Mouse (Mus musculus) cortical plate, adult 2 months (tissue): ENCODE measurements around the gene Dhx33. TPM values are rescaled to one million over a fixed set of nuclear protein-coding genes. Genes with fewer than 3 reads are reported as not detected.

Experiments used
- H3K27ac ChIP-seq: fragments of 200-500 bp; 2 replicates; pipeline ENCODE4 v1.5.1; 2012; ENCODE audit warnings: low read length, control low read depth, inconsistent platforms; ENCODE audit not compliant: insufficient read depth
- H3K4me1 ChIP-seq: fragments of 200-500 bp; 2 replicates; pipeline ENCODE4 v1.6.1; 2011; ENCODE audit warnings: low read length; ENCODE audit not compliant: control insufficient read depth, insufficient read depth
- H3K4me3 ChIP-seq: fragments of 200-500 bp; 2 replicates; pipeline ENCODE4 v1.5.1; 2011; ENCODE audit warnings: mild to moderate bottlenecking, low read length, control low read depth; ENCODE audit not compliant: insufficient read depth
- CTCF ChIP-seq: fragments of 200-500 bp; IDR thresholded peaks from 2 replicates; pipeline ENCODE4 v1.5.1; 2011; ENCODE audit warnings: mild to moderate bottlenecking, control low read depth, low read length; ENCODE audit not compliant: insufficient read depth; ENCODE audit errors: extremely low read depth
- POLR2A ChIP-seq: fragments of 200-500 bp; IDR thresholded peaks from 2 replicates; pipeline ENCODE4 v1.6.1; 2011; ENCODE audit warnings: mild to moderate bottlenecking, low read length, control low read depth; ENCODE audit not compliant: insufficient read depth; ENCODE audit errors: extremely low read depth
- polyA plus RNA-seq: library from polyadenylated mRNA; depleted of rRNA; stranded (reverse); fragments of >200 nt; gene quantifications from 2 replicates; pipeline ENCODE4 v1.2.3, GENCODE M21; 2012

Dhx33 gene
- polyA plus RNA-seq, 1 experiment, result 24.8 TPM

DNA sequence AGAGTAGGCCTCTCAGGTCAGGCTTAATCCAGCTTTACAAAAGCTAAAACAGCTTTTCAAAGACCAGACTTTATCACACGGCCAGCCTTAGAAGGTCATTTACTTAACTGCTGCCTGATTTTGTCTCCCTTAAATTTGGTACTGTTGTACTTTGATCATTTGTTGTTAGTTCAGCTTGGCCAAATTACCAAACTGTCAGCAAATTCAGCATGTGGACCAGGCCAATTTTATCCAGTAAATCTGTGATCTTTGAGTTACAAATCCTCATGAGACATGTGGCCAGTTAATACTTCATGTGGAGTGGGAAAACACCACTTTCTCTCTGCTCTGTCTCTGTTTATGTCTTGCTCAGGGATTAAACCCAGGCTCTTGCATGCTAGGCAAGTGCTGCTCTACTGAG, 31.7 kb downstream of the Dhx33 start:
- no peak overlapping the region for H3K4me3 ChIP-seq
- TF ChIP-seq POLR2A, result no peak
- TF ChIP-seq CTCF, result no peak
- peaks cover 3% of the 10 kb centered on the region for H3K4me1 ChIP-seq
- H3K27ac ChIP-seq, result no peak overlapping the region

DNA sequence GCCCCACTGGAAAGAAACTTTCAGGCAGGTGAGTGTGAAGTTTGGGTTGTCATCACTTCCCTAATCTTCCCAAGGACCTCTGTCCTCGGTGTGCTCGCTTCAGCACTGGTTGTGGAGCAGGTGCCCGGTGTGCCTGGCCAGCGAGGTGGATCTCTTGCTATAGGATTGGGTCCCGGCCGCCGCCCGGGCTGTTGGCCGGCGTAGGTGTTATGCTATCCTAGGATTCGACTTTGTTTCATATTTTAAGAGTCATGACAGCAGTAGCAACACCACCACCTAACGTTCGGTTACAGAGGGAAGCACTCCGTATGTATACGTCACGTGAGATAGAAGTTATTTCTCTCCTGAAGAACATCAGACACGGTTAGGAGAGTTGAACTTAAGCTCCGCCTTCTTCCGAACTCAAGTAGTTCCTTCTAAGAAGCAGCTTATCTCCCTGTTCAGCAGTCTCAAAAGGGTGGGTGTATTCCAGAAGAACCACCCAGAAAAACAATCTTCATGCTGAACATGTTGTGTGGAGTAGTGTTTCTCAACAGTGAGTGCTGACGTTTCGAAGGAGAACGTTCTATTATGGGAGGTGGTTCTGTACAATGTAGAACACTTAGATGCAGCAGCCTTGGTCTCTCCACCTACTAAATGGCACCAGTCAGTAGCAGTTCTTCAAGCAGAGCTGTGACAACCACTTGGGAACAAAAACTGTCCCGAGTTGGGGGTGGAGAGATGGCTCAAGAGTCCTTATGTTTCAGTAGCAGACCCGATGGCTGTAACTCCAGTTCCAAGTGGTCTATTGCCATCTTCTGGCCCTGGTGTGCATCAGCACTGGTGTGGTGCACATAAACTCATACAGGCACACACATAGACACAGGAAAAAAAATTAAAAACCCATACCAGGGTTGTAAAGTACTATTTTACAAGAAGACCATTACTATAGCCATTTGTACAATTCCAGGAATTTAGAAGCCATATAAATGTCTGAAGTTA, 33.4 kb downstream of the Dhx33 start:
- no peak overlapping the region for H3K27ac ChIP-seq
- no peak; the same call in 1 of the 2 replicates for TF ChIP-seq POLR2A
- TF ChIP-seq CTCF, result no peak

DNA sequence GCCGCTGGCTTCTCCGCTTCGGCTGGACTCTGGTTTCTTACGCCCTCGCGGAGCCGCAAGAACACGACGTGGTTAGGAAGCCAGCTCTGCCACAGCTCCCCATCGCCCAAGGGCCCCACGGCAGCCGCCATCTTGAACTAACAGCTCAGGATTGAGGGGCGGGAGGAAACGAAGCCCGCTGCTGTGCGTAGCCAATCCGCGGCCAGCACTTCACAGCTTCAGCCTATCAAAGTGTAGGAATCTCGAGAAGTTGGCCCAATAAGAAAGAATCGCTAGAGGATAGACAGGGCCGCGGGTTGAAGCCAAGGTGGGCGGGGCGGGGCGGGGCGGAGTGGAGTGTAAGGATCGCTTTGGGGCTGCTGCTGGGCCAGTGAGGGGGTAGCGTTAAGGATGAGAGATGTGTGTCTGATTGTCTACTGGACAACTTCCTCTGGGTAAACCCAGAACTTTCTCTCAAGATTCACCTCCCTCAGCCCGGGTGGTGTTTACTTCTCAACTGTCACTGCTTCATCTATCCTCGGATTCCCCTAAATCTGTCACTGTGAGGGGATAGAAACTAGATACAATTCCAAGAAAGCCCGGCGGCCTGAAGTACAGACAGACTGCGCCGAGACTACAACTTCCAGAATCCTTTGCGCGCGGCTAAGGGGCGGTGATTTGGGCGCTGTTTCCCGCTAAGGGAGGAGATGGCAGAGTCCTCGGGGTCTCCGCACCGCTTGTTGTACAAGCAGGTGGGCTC, 34.2 kb downstream of the Dhx33 start, which contains the start of the genes Nup88 and Rpain:
Gene Nup88, minus strand, starts transcription at position 153 of the 739 bp plus-strand sequence.
Gene Rpain, plus strand, starts transcription at position 393 of the 739 bp plus-strand sequence.
- Histone ChIP-seq H3K4me1 (peaks cover 3% of the 10 kb centered on the region), H3K4me3 (peak within 1 kb of the TSS; percentile 67), H3K27ac (peak within 1 kb of the TSS; percentile 83)
- TF ChIP-seq CTCF, result no peak
- peak; percentile 78 for TF ChIP-seq POLR2A

More for the DNA sequence above, 33.4 kb downstream of the Dhx33 start:
- Histone ChIP-seq H3K4me1 (peaks cover 3% of the 10 kb centered on the region), H3K4me3 (peak overlapping the region; percentile 67)

DNA sequence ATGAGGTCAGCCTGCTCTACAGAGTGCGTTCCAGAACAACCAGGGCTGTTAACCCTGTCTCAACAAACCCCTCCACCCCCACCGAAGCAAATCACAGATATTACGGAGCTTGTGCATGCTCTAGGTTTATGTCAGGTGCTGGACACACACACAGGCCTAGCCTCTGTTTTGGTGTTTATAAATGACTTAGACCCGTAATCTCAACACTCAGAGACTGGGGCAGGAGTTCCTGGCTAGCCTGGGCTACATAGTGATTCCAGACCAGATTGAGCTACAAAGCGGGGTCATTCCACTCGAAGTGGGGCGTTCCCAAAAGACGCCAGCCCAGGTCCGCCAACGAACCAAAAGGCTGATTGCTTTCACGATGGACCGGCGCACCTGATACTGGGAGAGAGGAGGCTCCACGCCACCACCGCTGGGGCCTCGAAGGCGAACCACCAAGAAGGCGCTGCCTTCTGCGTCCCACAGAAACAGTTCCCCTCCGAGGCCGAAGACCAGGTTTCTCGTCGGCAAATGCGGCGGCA, 34.9 kb downstream of the Dhx33 start:
- Histone ChIP-seq H3K4me1 (peaks cover 6% of the 10 kb centered on the region), H3K4me3 (peak overlapping the region; percentile 67), H3K27ac (peak overlapping the region; percentile 61)
- TF ChIP-seq CTCF (no peak), POLR2A (no peak)

DNA sequence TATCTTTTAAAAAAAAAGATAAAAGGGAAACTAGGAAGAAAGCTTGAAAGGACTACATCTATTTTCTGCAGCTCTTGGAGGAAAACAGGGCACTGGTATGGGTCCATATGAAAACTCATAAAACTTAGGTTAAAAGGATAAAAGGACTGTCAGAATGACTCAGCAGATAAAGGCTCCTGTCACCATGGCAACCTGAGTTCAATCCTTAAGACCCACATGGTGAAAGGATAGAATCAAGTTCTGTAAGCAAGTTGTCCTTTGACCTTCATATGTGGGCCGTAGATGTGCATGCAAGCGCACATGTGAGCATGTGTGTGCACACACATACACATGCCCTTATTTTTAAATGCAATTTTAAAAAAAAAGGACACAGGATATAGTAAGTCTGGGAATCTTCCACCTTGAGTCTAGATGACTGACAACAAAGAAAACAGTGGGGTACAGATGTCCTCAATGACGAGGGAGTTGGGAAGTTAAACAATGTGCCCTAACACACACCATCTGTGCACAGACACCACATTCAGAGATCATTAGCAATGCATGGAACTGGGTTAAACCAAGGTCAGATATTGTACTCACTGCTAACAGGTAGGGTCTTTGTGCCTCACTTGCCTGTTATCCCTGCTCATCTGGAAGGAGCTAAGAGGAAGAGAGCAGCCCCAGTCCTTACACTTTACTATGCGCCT, 39.9 kb downstream of the Dhx33 start:
- TF ChIP-seq CTCF (no peak), POLR2A (no peak)
- Histone ChIP-seq H3K4me1 (peaks cover 6% of the 10 kb centered on the region), H3K4me3 (no peak overlapping the region), H3K27ac (no peak overlapping the region)

DNA sequence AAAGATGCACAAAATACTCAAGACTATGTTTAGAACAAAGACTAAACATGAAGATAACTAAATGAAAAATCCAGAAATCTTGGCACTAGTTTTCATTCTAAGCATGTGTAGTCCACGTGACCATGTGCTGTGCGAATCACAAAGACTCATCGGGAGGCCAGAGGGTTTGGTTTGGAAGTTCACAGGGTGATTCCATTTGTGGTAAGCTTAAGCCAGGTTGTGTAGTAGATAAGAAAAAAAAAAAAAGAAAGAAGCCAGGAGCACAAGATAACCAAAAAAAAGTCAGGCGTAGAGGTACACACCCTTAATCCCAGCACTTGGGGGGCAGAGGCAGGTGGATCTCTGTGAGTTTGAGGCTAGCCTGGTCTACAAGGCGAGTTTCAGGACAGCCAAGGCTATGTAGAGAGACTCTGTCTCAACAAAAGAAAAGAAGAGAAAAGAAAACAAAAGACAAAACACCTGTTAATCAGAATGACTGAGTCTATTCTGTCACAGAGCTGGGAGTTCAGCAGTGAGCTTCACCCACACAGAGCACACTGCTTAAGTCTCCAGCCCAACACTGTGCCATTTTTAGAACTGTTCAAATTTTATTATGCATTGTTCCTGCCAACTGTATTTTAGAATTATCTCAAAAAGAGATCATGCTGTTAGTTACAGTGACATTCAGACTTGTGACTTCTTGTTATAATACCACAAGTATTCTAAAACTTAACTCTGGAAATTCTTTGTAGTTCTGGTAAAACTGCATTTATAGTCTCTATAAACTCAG, 43.3 kb downstream of the Dhx33 start:
- Histone ChIP-seq H3K4me3 (no peak overlapping the region), H3K4me1 (peaks cover 3% of the 10 kb centered on the region; the same call in 1 of the 2 replicates), H3K27ac (peak overlapping the region; percentile 46; the same call in 1 of the 2 replicates)
- TF ChIP-seq CTCF (no peak), POLR2A (no peak)

DNA sequence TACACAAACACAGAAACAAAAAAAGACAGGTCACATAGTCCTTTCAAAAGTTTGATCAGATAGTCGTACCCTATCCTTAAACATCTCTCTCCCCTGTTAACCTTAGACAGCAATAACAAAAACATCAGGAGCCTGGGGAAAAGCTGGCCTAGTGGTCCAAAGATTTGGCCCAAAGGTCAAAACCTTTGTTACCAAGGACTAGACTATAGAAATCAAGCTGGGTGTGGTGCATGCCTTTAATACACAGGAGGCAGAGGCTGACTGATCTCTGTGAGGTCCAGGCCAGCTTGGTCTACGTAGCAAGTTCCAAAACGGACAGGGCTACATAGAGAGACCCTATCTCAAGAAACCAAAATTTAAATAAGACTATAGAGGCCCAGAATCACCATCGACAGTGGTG, 49.5 kb downstream of the Dhx33 start:
- TF ChIP-seq POLR2A (no peak), CTCF (no peak)
- Histone ChIP-seq H3K4me1 (no peaks in the 10 kb centered on the region; the same call in 1 of the 2 replicates), H3K4me3 (no peak overlapping the region), H3K27ac (no peak overlapping the region)

DNA sequence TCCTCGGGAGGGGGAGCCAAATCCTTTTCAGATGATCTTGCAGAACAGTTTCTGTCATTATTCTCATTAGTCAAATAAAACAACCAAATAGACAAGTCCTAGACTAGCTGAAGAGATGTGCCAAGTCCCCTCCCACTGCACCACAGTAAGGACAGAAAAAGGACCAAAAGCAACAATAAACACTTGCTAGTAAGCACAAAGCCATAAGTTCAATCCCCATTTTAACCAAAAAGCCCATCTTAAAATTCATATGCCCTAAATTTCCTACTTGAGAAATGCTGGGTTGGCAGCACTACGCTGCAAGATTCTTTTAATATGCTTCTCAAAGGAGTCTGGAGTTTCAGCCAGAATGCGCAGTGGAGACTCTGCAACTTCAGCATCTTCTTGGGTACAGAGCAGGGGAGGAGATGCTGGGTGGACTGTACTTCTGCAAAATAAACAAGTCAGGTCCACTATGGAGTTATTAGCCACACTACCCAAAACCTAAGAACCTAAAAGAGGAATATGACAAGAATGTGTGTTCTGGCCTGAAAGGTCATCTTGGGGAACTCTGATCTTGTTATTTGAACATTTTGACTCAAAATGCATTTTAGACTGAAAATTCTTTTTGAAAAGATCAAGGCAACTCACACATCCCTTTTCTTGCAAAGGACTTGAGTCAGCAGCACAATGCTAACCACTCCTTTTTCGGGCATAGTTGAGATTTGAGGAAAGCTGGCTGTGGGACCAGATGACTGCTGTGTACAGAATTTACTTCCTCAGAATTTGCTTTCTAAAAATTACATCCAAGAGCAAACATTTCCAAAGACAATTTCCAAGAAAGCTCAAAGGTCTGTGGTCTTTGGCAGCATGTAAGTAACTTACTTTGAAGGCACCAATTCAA, 59.1 kb downstream of the Dhx33 start:
- Histone ChIP-seq H3K27ac (no peak overlapping the region), H3K4me3 (no peak overlapping the region), H3K4me1 (peaks cover 3% of the 10 kb centered on the region; the same call in 1 of the 2 replicates)
- TF ChIP-seq POLR2A (no peak), CTCF (no peak)
